Mouse (Mus musculus) kidney, adult 2 months (tissue): ENCODE results near the gene Maml3.

Experiments used
- CTCF ChIP-seq: fragments of 200-500 bp; conservative IDR thresholded peaks from 2 replicates; pipeline ENCODE4 v1.5.1; 2011; ENCODE audit warnings: low read depth, mild to moderate bottlenecking, control low read depth, low read length, moderate library complexity, mixed read lengths; ENCODE audit not compliant: insufficient read depth, insufficient read length
- POLR2A ChIP-seq: fragments of 200-500 bp; IDR thresholded peaks from one replicate; pipeline ENCODE4 v1.6.1; 2011; ENCODE audit warnings: low read depth, low read length, control low read depth

GRCm38 (mm10) chr3:51905903-51906302 lies 199.0 kb downstream of the Maml3 start:
- TF ChIP-seq CTCF = no peak
- no peak for TF ChIP-seq POLR2A
